Mouse (Mus musculus): ENCODE data around the gene Exosc10. TPM values are rescaled to one million over a fixed set of nuclear protein-coding genes. Genes with fewer than 3 reads are reported as not detected.

Gene Exosc10
- polyA plus RNA-seq, 2 experiments: 70.2 to 92.8 TPM

GRCm38 (mm10) chr4:148591637-148592380 lies 33.6 kb downstream of the Exosc10 start:
- Histone ChIP-seq H3K27ac (replicated peaks; ENCODE audit: low read depth, low read length) (peak overlapping the region; percentile 70), H3K27me3 (ENCODE audit: control insufficient read depth, insufficient read depth, low read length) (no peaks in the 10 kb centered on the region), H3K4me1 (ENCODE audit: control insufficient read depth, insufficient read depth, low read length) (peaks cover 5% of the 10 kb centered on the region), H3K9ac (ENCODE audit: low read depth, low read length, severe bottlenecking) (peak overlapping the region; percentile 83), H3K36me3 (ENCODE audit: control insufficient read depth, insufficient read depth, low read length) (peaks cover 35% of the 10 kb centered on the region), H3K4me3 (replicated peaks; ENCODE audit: low read length) (peak overlapping the region; percentile 88), H3K4me2 (replicated peaks; ENCODE audit: low read depth, low read length, severe bottlenecking) (peak overlapping the region; percentile 87), H3K9me3 (ENCODE audit: control insufficient read depth, low read length) (no peaks in the 10 kb centered on the region)
- no peak for TF ChIP-seq POLR2A (IDR thresholded peaks at IDR 0.05; ENCODE audit: borderline replicate concordance, extremely low read depth, insufficient read depth, insufficient read length)
- ATAC-seq (ENCODE audit: low FRiP score, low read depth) (peak; percentile 30), DNase-seq (ENCODE audit: low spot score) (no peak)
- under 1% methylated on average over 30 of the region's 53 CpGs for WGBS

- Histone ChIP-seq H3K27ac (replicated peaks; ENCODE audit: low read depth, low read length) (no peak overlapping the region), H3K27me3 (ENCODE audit: control insufficient read depth, insufficient read depth, low read length) (no peaks in the 10 kb centered on the region), H3K4me2 (replicated peaks; ENCODE audit: low read depth, low read length, severe bottlenecking) (no peak overlapping the region), H3K36me3 (ENCODE audit: control insufficient read depth, insufficient read depth, low read length) (peaks cover 54% of the 10 kb centered on the region), H3K9ac (ENCODE audit: low read depth, low read length, severe bottlenecking) (no peak overlapping the region), H3K9me3 (ENCODE audit: control insufficient read depth, low read length) (no peaks in the 10 kb centered on the region), H3K4me1 (ENCODE audit: control insufficient read depth, insufficient read depth, low read length) (peaks cover 5% of the 10 kb centered on the region), H3K4me3 (replicated peaks; ENCODE audit: low read length) (no peak overlapping the region)
- DNase-seq (ENCODE audit: low spot score) (no peak), ATAC-seq (ENCODE audit: low FRiP score, low read depth) (no peak)
- no peak for TF ChIP-seq POLR2A (IDR thresholded peaks at IDR 0.05; ENCODE audit: borderline replicate concordance, extremely low read depth, insufficient read depth, insufficient read length)
- 94% methylated on average over 11 of the region's 11 CpGs for WGBS
Observed at GRCm38 (mm10) chr4:148593996-148594395, 35.8 kb downstream of the Exosc10 start.

DNA sequence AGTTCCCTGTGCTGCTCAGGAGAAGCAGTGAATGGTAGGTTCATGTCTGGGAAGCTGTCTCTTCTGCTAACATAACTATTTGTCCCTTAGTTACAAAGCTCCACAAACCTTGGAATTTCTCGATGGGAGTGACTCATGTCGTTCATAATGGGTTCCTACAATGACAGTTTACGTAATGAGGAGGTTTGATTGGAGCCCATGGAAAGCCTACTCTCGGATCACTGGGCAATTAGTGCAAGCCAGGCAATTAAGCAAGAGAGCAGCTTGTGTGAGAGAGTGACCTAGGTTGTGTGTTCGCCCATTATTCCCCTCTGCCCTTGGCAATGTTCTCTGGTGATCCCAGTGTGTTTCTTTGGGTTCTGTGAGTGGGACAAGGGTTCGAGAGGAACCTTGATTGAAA lies 37.7 kb downstream of the Exosc10 start:
- Histone ChIP-seq H3K4me3 (replicated peaks; ENCODE audit: low read length) (no peak overlapping the region), H3K9me3 (ENCODE audit: control insufficient read depth, low read length) (no peaks in the 10 kb centered on the region), H3K36me3 (ENCODE audit: control insufficient read depth, insufficient read depth, low read length) (peaks cover 58% of the 10 kb centered on the region), H3K4me2 (replicated peaks; ENCODE audit: low read depth, low read length, severe bottlenecking) (no peak overlapping the region), H3K9ac (ENCODE audit: low read depth, low read length, severe bottlenecking) (no peak overlapping the region), H3K4me1 (ENCODE audit: control insufficient read depth, insufficient read depth, low read length) (peaks cover 5% of the 10 kb centered on the region), H3K27me3 (ENCODE audit: control insufficient read depth, insufficient read depth, low read length) (no peaks in the 10 kb centered on the region), H3K27ac (replicated peaks; ENCODE audit: low read depth, low read length) (no peak overlapping the region)
- no peak for ATAC-seq (ENCODE audit: low FRiP score, low read depth)
- no peak for DNase-seq (ENCODE audit: low spot score)
- TF ChIP-seq POLR2A (IDR thresholded peaks at IDR 0.05; ENCODE audit: borderline replicate concordance, extremely low read depth, insufficient read depth, insufficient read length): no peak
- WGBS: 90% methylated on average over 6 of the region's 6 CpGs

DNA sequence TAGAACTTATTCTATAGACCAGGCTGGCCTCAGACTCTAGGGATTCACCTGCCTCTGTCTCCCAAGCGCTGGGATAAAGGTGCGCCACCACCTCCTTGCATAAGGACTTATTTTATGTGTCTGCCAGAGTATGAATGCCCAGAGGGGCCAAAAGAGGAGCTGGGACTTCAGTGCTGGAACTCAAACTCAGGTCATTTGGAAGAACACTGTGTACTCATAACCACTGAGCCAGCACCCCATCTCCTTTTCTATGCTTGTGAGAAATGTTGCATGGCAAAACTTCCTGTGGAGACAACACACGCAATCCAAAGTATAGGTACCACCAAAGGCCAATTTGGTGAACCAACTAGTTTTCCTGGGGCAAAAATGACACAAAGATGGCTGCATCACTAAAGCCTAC lies 38.5 kb downstream of the Exosc10 start:
- no peaks in the 10 kb centered on the region for H3K9me3 ChIP-seq (ENCODE audit: control insufficient read depth, low read length)
- TF ChIP-seq POLR2A (IDR thresholded peaks at IDR 0.05; ENCODE audit: borderline replicate concordance, extremely low read depth, insufficient read depth, insufficient read length): no peak
- H3K27ac ChIP-seq (replicated peaks; ENCODE audit: low read depth, low read length): no peak overlapping the region
- peaks cover 5% of the 10 kb centered on the region for H3K4me1 ChIP-seq (ENCODE audit: control insufficient read depth, insufficient read depth, low read length)
- peaks cover 58% of the 10 kb centered on the region for H3K36me3 ChIP-seq (ENCODE audit: control insufficient read depth, insufficient read depth, low read length)
- ATAC-seq (ENCODE audit: low FRiP score, low read depth) (no peak), DNase-seq (ENCODE audit: low spot score) (no peak)
- H3K4me2 ChIP-seq (replicated peaks; ENCODE audit: low read depth, low read length, severe bottlenecking): no peak overlapping the region
- no peak overlapping the region for H3K9ac ChIP-seq (ENCODE audit: low read depth, low read length, severe bottlenecking)
- WGBS: 95% methylated on average over 3 of the region's 3 CpGs
- H3K4me3 ChIP-seq (replicated peaks; ENCODE audit: low read length): no peak overlapping the region
- H3K27me3 ChIP-seq (ENCODE audit: control insufficient read depth, insufficient read depth, low read length): no peaks in the 10 kb centered on the region

DNA sequence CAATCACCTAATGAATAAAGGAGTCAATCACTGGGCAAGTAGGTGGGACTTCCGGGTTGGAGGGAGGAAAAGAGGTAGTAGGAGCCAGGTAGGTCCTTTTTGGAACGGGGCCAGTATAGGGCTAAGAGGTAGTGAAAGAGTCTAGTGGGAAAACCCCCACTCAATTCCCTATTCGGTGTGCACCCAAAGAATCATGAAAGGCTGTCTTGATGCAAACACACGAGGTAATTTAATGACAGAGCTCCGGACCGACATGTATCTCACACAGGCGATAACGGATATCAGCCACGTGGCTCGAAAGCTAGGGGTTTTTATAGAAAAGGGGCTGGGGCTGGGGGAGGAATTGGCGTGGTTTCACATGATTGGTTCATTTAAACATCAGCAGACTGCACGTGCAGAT lies 40.6 kb downstream of the Exosc10 start:
- no peak for DNase-seq (ENCODE audit: low spot score)
- H3K9ac ChIP-seq (ENCODE audit: low read depth, low read length, severe bottlenecking): no peak overlapping the region
- H3K27ac ChIP-seq (replicated peaks; ENCODE audit: low read depth, low read length): no peak overlapping the region
- no peak for ATAC-seq (ENCODE audit: low FRiP score, low read depth)
- no peak overlapping the region for H3K4me3 ChIP-seq (replicated peaks; ENCODE audit: low read length)
- 94% methylated on average over 12 of the region's 12 CpGs for WGBS
- H3K4me2 ChIP-seq (replicated peaks; ENCODE audit: low read depth, low read length, severe bottlenecking): no peak overlapping the region
- H3K36me3 ChIP-seq (ENCODE audit: control insufficient read depth, insufficient read depth, low read length): peaks cover 51% of the 10 kb centered on the region
- no peaks in the 10 kb centered on the region for H3K4me1 ChIP-seq (ENCODE audit: control insufficient read depth, insufficient read depth, low read length)
- no peaks in the 10 kb centered on the region for H3K27me3 ChIP-seq (ENCODE audit: control insufficient read depth, insufficient read depth, low read length)
- TF ChIP-seq POLR2A (IDR thresholded peaks at IDR 0.05; ENCODE audit: borderline replicate concordance, extremely low read depth, insufficient read depth, insufficient read length): no peak
- H3K9me3 ChIP-seq (ENCODE audit: control insufficient read depth, low read length): no peaks in the 10 kb centered on the region
